Mouse (Mus musculus) thymus, adult 2 months (tissue): ENCODE measurements around the gene Kng2. TPM values are rescaled to one million over a fixed set of nuclear protein-coding genes. Genes with fewer than 3 reads are reported as not detected.

ENCODE experiments used
- DNase-seq: peaks from one replicate; pipeline ENCODE4 v3.0.0; 2021
- H3K27ac ChIP-seq: fragments of 200-500 bp; 2 replicates; pipeline ENCODE4 v1.5.1; 2012; ENCODE audit warnings: low read length, control low read depth; ENCODE audit not compliant: control insufficient read depth, insufficient read depth
- H3K27me3 ChIP-seq: fragments of 200-500 bp; 2 replicates; pipeline ENCODE4 v1.6.1; 2012; ENCODE audit warnings: mild to moderate bottlenecking, low read length, moderate library complexity, mixed read lengths; ENCODE audit not compliant: control insufficient read depth, insufficient read depth
- H3K36me3 ChIP-seq: fragments of 200-500 bp; 2 replicates; pipeline ENCODE4 v1.6.1; 2012; ENCODE audit warnings: mild to moderate bottlenecking, low read length, moderate library complexity; ENCODE audit not compliant: control insufficient read depth, insufficient read depth
- H3K4me1 ChIP-seq: fragments of 200-500 bp; replicated peaks from 2 replicates; pipeline ENCODE4 v1.6.1; 2012; ENCODE audit warnings: low read length; ENCODE audit not compliant: control insufficient read depth, insufficient read depth
- H3K4me3 ChIP-seq: fragments of 200-500 bp; 2 replicates; pipeline ENCODE4 v1.5.1; 2012; ENCODE audit warnings: mild to moderate bottlenecking, low read length, control low read depth, moderate library complexity; ENCODE audit not compliant: control insufficient read depth, insufficient read depth
- CTCF ChIP-seq: fragments of 200-500 bp; IDR thresholded peaks from 2 replicates; pipeline ENCODE4 v1.5.1; 2012; ENCODE audit warnings: mild to moderate bottlenecking, control low read depth, low read length, moderate library complexity, borderline replicate concordance; ENCODE audit not compliant: control insufficient read depth, poor library complexity, insufficient read depth; ENCODE audit errors: extremely low read depth
- POLR2A ChIP-seq: fragments of 200-500 bp; IDR thresholded peaks from 2 replicates; pipeline ENCODE4 v1.6.1; 2012; ENCODE audit warnings: mild to moderate bottlenecking, low read length, control low read depth, moderate library complexity; ENCODE audit not compliant: control insufficient read depth, poor library complexity, insufficient read depth; ENCODE audit errors: extremely low read depth
- WGBS: fragments of 180-500 bp; shearing (Covaris S2); methylation state at CpG from one replicate; pipeline ENCODE4 v1.1.7; 2018; 5-methylcytosine and 5-hydroxymethylcytosine counted together
- polyA plus RNA-seq: library from polyadenylated mRNA; depleted of rRNA; stranded (reverse); fragments of >200 nt; gene quantifications from 2 replicates; pipeline ENCODE4 v1.2.3, GENCODE M21; 2012; rRNA removed

The Kng2 gene
- polyA plus RNA-seq, 1 experiment, result 0.80 TPM

GRCm38 (mm10) chr16:22937631-22938030, 91.7 kb downstream of the Kng2 start:
- no peak overlapping the region for H3K4me3 ChIP-seq
- WGBS, result 93% methylated on average over 12 of the region's 12 CpGs
- H3K4me1 ChIP-seq, result no peaks in the 10 kb centered on the region
- H3K36me3 ChIP-seq, result no peaks in the 10 kb centered on the region
- H3K27me3 ChIP-seq, result no peaks in the 10 kb centered on the region
- no peak overlapping the region for H3K27ac ChIP-seq
- DNase-seq, result no peak
- TF ChIP-seq POLR2A, result no peak
- TF ChIP-seq CTCF, result no peak

Other genes starting within 250 kb of the Kng2 start
- 0.20 TPM in 1 of 2 replicates, not detected in the other for gene Crygs, start 217.9 kb downstream of the Kng2 start, polyA plus RNA-seq
- 14.5 and 14.7 TPM in 2 replicates for gene Tbccd1, start 171.8 kb downstream of the Kng2 start, polyA plus RNA-seq
- 16.0 and 18.5 TPM in 2 replicates for gene Dnajb11, start 171.6 kb downstream of the Kng2 start, polyA plus RNA-seq
- gene Ahsg, start 138.2 kb downstream of the Kng2 start, polyA plus RNA-seq, result 1.8 and 30.1 TPM in 2 replicates
- 1.2 and 1.6 TPM in 2 replicates for gene Fetub, start 111.1 kb downstream of the Kng2 start, polyA plus RNA-seq
- 0.60 TPM in 1 of 2 replicates, not detected in the other for gene Hrg, start 78.4 kb downstream of the Kng2 start, polyA plus RNA-seq
- 0.05 and 0.98 TPM in 2 replicates for gene Kng1, start 28.4 kb upstream of the Kng2 start, polyA plus RNA-seq
- 109 and 137 TPM in 2 replicates for gene Eif4a2, start 78.0 kb upstream of the Kng2 start, polyA plus RNA-seq
- gene Rfc4, start 98.3 kb upstream of the Kng2 start, polyA plus RNA-seq, result 2.6 and 3.4 TPM in 2 replicates
- gene Adipoq, start 117.1 kb upstream of the Kng2 start, polyA plus RNA-seq, result 52.4 and 61.3 TPM in 2 replicates
- gene St6gal1, start 195.3 kb upstream of the Kng2 start, polyA plus RNA-seq, result 30.7 and 33.2 TPM in 2 replicates